Mouse (Mus musculus): Measurements from ENCODE around the gene Krt81.

- TF ChIP-seq CTCF (IDR thresholded peaks at IDR 0.05; ENCODE audit: low read depth): no peak
- no peak for TF ChIP-seq EP300 (IDR thresholded peaks at IDR 0.05; ENCODE audit: low read depth)
These were observed 16.1 kb upstream of the Krt81 start for GRCm38 (mm10) chr15:101479666-101480060.

Data from liver, postnatal 0 days (tissue).